Mouse (Mus musculus) gonadal fat pad, adult 2 months (tissue): ENCODE results near the gene Hs6st2. TPM values are rescaled to one million over a fixed set of nuclear protein-coding genes. Genes with fewer than 3 reads are reported as not detected.

ENCODE experiments used
- DNase-seq: peaks from one replicate; pipeline ENCODE4 v3.0.0-alpha.2; 2012; ENCODE audit warnings: low read depth
- polyA plus RNA-seq: library from polyadenylated mRNA; depleted of rRNA; stranded (reverse); fragments of >200 nt; gene quantifications from 2 replicates; pipeline ENCODE4 v1.2.3, GENCODE M21; 2012; rRNA removed

Gene Hs6st2
- polyA plus RNA-seq: 0.09 and 0.38 TPM in 2 replicates

DNA sequence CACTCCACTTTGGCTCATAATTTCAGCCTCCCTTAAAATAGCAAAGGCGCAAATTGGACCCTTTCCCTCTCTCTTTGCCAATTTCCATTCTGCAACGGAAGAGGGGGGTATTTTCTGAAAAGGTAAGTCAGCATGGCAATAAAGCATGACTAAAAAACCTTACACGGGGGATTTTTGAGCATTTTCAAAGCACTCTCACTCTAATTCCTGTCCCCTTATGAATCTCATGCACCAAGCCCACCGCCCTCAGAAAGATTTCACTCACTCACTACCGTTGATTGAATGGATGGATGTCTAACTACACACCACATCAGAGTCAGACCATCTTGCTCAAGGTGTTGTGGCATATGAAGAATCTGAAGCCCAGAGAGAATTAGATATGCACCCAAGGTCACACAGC, at the start of gene Hs6st2:
Gene Hs6st2, minus strand, starts transcription at position 101 of the 400 bp plus-strand sequence.
- DNase-seq: no peak

DNA sequence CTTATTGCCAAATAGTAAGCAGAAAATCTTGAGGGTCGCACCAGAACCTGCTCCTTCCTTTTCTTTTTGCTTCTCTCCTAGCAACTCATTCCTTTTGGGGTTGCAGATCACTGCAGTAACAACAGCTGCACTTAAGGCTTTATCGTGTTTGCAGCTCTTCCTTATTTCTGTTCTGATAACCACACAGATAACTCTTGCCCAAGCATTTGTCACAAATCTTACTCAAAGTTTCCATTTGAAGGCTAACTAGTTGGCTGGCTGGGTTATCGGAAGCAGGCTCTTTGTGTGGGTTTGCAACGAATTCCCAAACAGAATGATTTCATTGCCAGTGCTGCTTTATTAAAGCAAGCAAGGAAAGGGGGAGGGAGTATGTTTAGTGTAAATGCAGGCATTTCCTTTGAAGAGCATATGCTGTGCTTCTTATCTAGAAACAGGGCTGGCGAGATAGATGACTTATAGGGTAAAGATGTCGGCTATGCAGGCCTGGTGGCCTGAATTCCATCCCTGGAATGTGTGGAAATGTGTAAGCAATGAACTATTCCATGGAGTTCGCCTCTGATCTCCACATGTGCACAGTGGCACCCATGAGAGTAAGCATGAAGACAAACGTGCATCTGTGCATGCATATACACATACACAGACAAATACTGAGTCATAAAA, 32.6 kb upstream of the Hs6st2 start:
- no peak for DNase-seq

DNA sequence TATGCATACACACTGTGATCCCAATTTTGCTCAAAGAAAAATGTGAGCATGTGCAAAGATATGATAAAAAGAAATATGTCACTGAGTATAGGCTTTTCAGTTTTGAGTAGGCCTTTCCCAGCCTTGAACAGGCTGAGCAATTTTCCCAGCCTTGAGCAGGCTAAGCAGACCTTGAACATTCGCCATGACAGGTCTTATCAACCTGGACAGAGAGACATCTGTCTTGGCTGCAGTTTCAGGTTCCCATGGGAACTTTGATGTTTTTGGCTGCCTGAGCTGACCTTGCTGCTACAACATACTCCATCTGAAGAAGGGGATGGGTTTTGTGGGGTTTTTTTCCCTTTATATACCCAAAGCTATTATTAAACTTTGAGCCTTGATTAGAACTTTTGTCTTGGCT, 31.3 kb upstream of the Hs6st2 start:
- DNase-seq: no peak

DNA sequence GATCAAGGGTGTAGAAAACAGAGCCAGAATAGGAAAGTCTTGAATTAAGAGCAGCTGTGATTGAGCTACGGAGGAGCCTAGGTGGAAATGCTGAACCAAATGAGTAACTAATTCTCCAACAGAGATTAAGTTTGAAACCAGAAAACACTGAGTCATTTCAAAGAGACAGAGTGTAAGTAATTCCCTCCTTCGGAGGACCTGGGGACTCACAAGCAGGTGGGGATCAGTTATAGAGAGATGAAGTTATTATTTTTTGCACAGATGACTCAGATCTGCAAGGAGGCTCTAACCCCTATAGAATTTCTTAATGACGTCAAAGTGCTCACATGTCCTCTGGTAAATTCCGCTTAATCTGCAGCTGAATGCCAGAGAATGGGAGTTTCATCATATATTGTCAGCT, 21.2 kb upstream of the Hs6st2 start:
- DNase-seq: no peak

DNA sequence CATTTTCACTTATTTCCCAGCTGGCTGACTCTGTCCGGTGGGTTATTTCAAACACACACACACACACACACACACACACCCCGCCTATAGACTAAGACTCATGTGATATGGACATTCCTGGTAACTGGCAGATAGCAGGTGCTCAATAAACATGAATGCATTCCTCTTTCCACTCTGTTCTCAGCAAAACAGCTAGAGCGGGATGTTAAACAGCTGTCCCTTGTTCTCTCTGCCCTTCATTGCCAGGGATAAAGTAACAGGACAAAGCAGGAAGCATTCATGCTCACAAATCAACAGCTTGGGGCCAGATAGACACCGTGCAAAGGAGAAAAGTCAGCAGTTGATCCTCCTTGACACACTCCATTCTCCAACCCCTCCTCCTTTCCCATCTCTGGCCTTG, 17.4 kb upstream of the Hs6st2 start:
- no peak for DNase-seq

DNA sequence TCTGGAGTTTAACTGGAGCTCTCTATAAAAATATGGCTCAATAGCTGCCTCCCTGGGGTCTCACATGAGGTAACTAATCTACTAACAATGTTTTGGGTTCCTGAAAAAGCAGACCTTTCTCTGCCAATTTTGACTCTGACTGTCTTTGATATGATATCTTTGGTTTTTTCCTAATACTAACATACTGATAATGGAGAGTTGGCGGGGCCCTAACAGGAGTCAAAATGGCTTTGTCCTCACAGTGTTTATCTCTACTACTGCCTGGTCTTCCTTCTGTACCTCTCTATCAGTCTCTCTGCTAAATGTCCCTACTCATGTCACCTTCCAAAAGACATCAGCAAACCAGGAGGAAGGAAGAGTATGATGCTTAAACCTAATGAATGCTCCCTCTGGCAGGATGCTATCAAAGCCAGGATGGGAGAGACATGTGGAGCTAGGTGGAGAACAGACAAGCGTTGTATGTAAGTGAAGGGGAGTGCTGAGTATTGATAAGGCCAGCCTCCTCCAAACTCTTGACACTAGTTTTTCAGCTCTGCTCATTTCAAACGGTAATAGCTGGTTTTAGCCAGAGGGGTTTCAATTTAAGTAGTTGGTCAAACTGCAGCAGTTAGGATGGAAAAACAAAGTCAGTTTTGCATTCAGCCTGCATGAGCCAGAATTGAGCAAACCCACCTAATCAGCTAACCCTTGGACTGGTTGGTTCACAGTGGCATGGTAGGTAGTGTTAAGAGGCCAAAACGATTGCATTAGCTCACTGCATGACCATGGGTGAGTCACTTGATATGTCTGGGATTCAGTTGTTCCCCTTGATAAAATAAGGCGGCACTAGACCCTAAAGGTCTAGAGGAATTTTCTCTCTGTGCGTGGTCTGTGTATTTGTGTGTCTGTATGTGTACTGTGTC, 4.6 kb upstream of the Hs6st2 start:
- no peak for DNase-seq

DNA sequence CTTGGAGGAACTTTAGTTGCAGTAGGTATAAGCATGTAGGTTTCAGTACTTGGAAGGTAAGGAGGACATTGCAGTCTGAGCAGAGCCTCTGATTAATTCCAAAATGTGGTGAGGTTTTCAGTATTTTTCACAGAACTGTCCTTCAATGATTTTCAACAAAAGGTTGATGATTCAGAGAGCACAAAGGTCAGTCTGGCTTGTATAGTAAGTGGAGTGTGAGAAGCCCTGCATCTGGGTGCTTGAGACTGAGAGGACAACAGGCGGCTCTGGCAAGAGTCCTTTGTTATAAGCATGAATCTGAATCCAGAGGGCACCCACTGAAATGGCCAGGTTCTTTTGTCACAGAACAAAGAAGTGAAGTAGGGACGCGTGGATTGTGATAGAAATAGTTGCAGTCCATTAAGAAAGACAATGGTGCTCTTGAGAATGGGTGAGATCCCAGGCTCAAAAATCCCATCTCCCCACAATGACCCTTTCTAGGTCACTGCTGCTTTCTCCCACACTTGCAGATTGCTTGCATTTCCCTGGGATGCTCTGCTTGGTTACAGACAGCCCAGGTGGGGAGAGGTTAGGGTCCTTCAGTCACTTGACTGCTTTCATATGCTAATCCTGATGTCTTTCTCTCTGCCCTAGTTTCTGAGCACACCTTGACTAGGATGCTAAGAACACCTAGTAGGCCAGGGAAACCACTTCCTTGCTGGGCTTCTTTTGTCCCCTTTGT, 2.8 kb upstream of the Hs6st2 start:
- no peak for DNase-seq

DNA sequence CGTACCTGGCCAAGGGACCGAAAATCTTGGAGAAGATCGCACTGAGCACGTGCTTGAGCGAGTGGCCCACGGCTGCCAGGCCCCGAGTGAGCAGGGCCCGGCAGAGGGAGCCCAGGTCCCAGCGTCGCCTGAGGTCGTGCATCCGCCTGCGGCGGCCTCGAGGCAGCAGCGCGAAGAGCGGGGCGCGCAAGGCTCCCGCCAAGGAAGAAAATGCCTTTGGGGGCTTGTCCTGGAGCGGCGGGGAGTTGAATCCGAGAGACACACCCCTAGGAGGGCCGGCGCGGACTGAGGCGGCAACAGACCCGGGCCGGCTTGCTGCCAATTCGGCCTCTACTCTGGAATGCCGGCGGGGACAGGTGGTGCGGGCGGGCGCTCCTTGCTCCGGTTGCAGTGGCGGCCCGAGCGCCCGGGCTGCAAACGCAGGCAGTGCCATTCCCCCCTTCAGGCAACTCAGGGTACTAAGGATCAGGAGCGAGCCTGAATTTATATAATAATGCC, 437 bp downstream of the Hs6st2 start:
- no peak for DNase-seq

DNA sequence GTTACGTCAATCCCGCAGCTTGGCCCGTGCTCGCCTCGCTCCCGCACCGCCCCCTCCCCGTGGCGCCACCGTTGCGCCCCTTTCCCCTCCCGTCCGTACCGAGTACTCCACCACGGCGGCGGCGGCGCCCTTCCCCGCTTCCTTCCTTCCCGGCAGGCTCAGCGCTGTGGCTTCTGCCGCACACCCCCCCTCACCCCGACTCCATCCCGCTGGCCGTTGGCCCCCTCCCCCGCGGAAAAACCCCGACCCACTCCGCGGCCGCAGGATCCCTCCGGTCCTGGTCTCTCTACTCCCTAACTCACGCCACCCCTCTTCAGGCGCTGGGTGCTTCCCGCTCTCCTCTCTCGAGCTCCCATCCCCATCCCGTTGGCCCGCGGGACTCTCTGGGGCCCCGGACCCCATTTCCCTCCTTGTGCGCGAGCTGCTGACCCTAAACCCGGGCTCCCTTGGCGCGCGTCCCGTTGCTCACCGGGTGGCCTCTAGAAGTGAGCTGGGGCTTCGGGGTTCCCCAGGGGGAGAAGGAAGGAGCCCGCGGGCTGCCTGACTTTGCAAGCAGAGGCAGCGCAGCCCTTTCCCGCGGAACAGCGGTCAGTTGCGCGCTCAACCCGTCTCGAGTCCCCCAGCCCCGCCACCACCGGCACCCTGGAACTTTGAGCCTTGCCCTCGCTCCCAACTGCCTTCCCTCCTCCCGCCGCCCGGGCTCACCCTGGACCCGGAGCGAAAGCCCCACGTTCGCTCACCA, 1.1 kb downstream of the Hs6st2 start:
- DNase-seq: no peak

DNA sequence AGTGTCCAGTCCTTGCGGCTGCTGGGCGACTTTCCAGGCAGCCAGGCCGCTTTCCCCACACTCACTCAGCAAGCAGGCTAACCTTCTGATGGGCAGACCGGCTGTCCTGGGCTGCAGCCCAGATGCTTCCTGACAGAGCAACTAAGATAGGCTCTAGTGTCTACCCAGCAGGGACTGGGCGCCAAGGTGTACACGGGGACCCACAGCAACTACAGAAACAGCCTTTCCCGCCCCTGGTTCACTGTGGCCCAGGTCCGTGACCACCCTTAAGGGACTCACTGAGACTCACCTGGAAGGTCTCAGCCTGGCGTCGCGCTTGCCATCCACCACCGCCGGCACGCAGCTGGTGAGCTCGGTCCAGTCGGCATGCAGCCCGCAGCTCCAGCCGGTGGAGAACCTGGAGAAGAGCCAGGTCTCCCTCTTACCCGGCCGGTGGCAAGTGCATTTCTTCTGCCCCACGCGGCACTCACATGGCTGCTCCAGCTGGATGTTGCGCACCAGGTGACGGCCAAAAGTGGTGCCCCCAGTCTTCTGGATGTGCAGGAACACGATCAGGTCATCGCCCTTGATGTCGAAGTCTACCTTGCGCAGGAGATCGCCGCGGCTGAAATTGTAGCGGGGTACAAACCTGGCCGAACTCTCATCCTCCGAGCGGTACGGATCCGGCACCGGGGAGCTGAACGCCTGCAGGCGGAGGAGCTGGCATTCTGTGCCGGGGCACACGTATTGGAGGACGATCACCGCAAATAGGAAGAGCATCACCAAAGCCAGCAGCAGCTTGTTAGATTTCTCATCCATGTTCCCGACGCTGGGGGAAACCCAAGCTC, 1.8 kb downstream of the Hs6st2 start:
- DNase-seq: no peak

DNA sequence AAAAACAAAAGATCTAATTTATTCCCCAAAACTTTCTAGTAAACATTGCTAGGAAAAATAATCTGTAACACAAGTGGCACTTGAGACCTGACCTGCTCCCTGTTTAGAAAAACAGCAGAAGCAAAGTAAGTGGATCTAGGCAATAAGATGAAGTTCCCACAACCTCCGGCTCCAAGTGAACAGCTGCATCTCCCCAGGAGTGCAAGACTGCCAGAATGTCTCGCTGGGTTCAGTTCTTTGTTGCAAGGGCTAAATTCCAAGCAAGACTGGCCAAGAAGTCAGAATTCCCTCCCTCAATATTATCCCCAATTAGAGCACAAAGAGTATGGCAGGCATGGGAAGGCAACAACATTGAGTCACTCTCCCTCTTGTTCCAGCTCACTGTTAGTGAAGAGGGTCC, 23.4 kb downstream of the Hs6st2 start:
- DNase-seq: no peak

DNA sequence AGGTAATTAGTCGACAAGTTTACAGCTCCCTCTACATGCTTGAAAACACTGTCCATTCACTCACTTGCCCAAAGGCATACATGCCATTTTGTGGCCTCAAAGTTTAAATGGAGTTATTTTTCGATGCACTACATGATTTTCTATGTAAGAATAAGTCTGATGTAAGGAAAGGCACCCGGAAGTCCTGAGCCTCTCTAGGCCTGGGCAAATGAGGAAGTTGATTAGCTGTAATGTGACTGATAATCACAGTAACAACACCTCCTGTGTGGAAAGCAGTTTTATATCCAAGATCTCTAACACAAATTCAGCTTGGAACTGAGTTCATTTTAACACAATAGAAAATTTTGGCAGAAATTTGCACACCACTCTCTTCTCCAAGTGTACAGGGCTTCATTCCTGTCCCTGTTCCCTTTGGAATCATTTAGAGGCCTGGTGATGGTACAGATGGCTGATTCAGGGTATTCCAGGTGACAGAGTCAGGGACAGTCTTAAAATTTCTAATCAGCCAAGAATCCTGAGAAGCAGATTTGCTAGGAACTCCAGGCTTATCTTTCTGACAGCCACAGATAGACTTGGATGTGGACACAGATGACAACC, 38.9 kb downstream of the Hs6st2 start:
- DNase-seq: no peak

DNA sequence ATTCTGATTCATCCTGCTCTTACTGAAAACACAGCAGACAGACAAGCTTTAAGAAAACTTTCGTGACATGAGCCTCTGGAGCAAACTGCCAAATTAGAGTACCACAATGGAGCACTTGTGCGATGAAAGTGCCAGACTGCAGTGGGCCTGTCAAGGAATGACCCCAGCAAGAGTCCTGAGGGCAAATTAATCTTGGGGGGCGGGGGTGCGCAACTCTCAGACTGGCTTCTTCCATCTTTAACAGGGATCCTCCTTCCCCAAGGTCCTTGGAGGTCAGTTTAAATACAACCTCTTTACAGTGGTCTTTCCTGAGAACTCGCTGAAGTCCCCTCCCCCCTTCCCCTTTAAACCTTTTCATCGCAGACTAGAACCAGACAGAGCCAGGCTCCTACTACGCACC, 45.9 kb downstream of the Hs6st2 start:
- DNase-seq: no peak

DNA sequence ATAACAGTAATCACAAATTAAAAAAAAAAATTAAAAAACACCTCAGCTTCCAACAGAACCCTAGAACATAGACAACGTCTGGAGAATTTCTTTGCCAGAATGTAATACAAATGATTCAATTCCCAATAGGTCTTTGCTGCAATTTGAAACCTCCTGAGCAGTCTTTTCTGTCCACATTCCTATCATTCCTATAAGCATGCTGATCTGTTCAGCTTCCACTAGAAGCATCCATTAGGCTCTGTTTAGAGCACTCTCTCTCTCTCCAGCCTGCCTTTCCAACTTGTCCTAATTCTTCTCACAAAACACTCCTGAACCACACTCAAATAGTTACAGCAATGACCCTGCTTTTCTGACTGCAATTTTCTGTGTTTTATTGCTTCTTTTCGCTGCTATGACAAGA, 50.3 kb downstream of the Hs6st2 start:
- no peak for DNase-seq

DNA sequence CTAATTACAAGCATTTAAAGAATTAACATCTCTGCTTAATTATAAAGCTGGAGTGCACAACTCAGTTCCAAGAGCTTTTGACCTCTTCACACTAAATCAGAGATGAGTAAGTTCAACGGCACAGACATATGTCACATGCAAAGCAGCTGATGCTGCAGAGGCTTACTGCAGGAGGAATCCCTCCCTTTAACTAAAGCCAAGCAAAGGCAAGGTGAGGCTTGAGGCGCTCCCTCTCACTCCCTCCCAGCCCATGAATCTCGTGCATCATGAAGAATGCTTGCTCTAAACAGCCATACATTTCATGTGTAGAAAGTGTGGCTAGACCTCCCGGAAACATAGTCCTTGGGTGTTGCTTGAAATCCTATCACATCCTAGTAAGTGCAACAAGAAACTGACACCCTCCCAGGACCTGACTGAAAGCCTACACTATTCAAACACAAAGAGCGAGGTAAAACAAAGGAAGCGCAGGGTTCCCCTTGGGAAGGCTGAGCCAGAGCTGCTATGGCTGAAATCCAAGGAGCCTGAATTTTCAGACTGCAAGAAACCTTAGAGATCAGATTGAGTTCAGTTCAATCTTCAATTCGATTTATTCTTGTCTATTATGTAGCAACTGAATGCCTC, 67.2 kb downstream of the Hs6st2 start:
- DNase-seq: no peak

DNA sequence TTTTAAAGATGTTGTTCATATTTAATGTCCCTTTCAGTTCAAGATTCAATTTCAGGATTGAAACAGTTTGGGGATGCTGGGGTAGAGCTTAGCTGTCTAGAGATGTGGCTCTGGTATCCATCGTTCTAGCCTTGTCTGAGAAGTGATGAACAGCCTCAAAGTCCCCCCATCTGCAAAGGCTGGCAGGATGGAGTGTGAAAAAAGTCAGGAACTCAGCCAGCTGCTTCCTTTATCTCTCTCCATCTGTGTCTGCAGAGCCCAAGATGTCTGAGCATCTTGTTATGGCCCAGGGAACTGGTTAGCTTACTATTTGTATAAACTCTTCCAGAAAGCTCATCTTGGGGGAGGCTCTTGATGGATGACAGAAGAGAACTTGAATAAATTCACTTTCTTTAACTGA, 70.9 kb downstream of the Hs6st2 start:
- DNase-seq: no peak

DNA sequence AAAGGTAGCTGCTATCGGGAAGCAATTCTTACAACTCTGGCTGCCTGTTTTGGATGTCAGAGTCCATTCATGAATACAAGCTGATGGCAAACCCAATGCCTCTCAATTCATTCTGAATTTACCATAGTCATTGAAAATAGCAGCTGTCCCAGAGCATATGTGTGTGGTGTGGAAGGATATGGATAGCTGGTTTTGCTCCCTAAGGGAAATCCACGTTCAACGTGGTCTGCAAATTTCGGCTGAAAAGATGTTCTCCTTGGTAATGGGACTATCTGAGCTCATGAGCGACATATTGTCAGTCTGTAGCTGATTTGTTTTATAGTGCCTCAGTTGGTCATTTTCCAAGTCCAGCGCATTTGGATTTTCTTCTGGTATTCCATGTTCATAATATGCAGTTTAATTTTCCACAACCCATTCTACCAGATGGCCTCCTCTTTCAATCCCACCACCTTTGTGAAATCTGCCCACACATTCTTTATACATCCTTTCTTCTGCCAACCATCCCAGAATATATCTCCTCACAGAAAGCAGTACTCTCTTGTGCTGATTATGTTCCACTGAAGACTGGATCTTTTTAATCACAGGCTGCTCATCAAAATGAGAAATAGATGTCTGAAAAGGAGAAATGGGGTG, 75.3 kb downstream of the Hs6st2 start:
- DNase-seq: no peak

DNA sequence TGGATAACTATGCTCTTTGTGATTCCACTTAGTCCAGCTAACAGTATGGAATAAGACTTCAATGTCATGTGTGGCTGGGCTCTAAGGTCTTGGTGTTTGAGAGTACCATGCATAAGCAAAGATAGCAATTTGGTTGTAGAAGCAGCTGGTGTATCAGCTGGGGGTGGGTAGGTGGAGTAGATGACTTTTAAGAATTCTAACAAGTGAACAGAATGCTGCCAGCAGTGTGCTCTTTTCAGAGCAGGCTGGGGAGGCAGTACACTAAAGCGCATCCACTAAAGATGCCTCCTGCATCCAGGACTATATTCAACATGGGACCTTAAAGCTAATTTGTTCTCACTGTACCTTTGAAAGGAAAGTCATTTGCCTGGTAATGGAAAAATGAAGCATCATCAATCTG, 88.9 kb downstream of the Hs6st2 start:
- DNase-seq: no peak

DNA sequence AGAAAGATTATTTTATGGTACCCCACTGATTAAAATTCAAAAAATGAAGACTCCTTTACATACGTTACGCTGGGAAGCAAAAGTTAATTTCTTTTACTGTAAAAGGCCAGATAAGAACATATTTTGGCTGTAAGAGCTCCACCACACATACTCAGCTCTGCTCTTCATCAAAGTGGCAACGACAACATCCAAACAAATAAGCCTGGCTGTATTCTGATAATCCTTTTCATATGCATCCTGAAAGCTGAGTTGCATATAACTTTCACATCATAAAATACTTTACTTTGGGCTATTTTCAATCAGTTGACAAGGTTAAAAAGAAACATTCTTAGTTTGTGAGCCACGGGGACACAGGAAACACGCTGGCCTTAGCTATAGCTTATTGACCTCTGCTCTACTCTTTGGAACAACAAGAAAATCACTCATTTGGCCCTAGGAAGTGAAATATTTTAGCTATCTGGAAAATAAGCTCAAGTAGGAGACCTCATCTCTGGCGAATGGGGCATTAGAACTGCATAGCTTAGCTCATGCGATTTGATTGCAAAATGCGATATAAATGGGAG, 91.1 kb downstream of the Hs6st2 start:
- DNase-seq: no peak
